Mouse (Mus musculus): ENCODE results near the gene Slc25a17. TPM values are rescaled to one million over a fixed set of nuclear protein-coding genes. Genes with fewer than 3 reads are reported as not detected.

Gene Slc25a17
- polyA plus RNA-seq, 1 experiment from 2014 or later: 138 TPM

DNA sequence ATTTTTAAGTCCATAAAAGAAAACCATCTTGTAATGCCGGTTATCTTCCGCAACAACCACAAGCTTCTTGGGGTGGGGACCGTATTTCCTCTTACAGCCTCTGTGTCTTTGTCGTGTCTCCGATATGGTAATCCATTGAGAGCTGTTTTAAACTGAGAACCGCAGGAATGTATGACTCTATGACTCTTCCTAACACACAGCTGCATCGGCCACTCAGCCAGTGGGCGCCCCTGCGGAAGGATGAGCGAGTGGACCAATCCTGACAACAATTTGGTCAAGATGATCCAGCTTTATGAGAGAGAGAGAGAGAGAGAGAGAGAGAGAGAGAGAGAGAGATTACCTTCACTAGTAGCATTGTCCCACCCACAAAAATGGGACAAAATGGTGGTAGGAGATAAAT lies 65.7 kb downstream of the Slc25a17 start:
- Histone ChIP-seq H3K4me2 (no peak overlapping the region), H3K4me1 (replicated peaks) (no peaks in the 10 kb centered on the region), H3K27me3 (no peaks in the 10 kb centered on the region), H3K27ac (no peak overlapping the region), H3K36me3 (no peaks in the 10 kb centered on the region), H3K4me3 (no peak overlapping the region), H3K9ac (no peak overlapping the region), H3K9me3 (no peaks in the 10 kb centered on the region)
- 95% methylated on average over 10 of the region's 10 CpGs for WGBS
- no peak for ATAC-seq (ENCODE audit: low FRiP score)

- Histone ChIP-seq H3K27me3 (no peaks in the 10 kb centered on the region), H3K4me3 (no peak overlapping the region), H3K4me1 (replicated peaks) (no peaks in the 10 kb centered on the region), H3K9ac (no peak overlapping the region), H3K36me3 (no peaks in the 10 kb centered on the region), H3K9me3 (no peaks in the 10 kb centered on the region), H3K27ac (no peak overlapping the region), H3K4me2 (no peak overlapping the region)
- WGBS: 86% methylated on average over 12 of the region's 12 CpGs
- no peak for ATAC-seq (ENCODE audit: low FRiP score)
Measured at GRCm38 (mm10) chr15:81294386-81294785, 66.2 kb downstream of the Slc25a17 start.

DNA sequence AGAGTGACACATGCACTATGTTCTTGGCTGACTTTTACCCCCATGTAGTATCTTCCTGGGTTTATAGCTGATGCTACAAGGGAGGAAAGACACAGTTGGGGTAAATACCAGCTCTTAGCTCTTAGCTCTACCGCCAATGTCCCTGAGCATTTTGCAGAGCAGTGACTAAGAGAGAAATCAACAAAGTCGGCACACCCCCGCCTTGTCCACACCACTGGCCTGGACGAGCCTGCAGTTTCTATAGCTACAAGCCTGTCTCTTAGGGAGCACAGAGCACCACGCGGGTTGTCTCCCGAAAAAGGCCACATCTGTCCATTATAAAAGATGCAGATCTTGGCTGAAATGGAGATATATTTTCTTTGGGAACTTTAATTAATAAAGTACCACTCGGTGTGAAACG lies 69.9 kb downstream of the Slc25a17 start:
- Histone ChIP-seq H3K9ac (no peak overlapping the region), H3K27me3 (no peaks in the 10 kb centered on the region), H3K4me3 (no peak overlapping the region), H3K4me2 (no peak overlapping the region), H3K27ac (no peak overlapping the region), H3K36me3 (no peaks in the 10 kb centered on the region), H3K4me1 (replicated peaks) (no peaks in the 10 kb centered on the region), H3K9me3 (no peaks in the 10 kb centered on the region)
- 91% methylated on average over 9 of the region's 9 CpGs for WGBS
- no peak for ATAC-seq (ENCODE audit: low FRiP score)

- Histone ChIP-seq H3K4me2 (no peak overlapping the region), H3K36me3 (no peaks in the 10 kb centered on the region), H3K4me3 (no peak overlapping the region), H3K27ac (no peak overlapping the region), H3K9me3 (no peaks in the 10 kb centered on the region), H3K27me3 (no peaks in the 10 kb centered on the region), H3K9ac (no peak overlapping the region), H3K4me1 (replicated peaks) (no peaks in the 10 kb centered on the region)
- 85% methylated on average over 4 of the region's 4 CpGs for WGBS
- no peak for ATAC-seq (ENCODE audit: low FRiP score)
Measured at GRCm38 (mm10) chr15:81290230-81290629, 70.4 kb downstream of the Slc25a17 start.

GRCm38 (mm10) chr15:81284121-81284734 lies 76.4 kb downstream of the Slc25a17 start:
- no peak for ATAC-seq (ENCODE audit: low FRiP score)
- Histone ChIP-seq H3K27me3 (no peaks in the 10 kb centered on the region), H3K36me3 (no peaks in the 10 kb centered on the region), H3K4me1 (replicated peaks) (peaks cover 9% of the 10 kb centered on the region; the same call in 1 of the 2 replicates), H3K4me3 (no peak overlapping the region), H3K27ac (no peak overlapping the region), H3K9me3 (no peaks in the 10 kb centered on the region), H3K9ac (no peak overlapping the region), H3K4me2 (no peak overlapping the region)
- WGBS: 86% methylated on average over 9 of the region's 9 CpGs

- Histone ChIP-seq H3K9me3 (no peaks in the 10 kb centered on the region), H3K4me1 (replicated peaks) (peaks cover 26% of the 10 kb centered on the region), H3K27ac (peak overlapping the region; percentile 66), H3K27me3 (no peaks in the 10 kb centered on the region), H3K4me3 (no peak overlapping the region), H3K4me2 (no peak overlapping the region), H3K9ac (no peak overlapping the region), H3K36me3 (no peaks in the 10 kb centered on the region)
- 74% methylated on average over 6 of the region's 6 CpGs for WGBS
- peak; percentile 59; the same call in 1 of the 2 replicates for ATAC-seq (ENCODE audit: low FRiP score)
Measured at GRCm38 (mm10) chr15:81278699-81279098, 81.9 kb downstream of the Slc25a17 start.

DNA sequence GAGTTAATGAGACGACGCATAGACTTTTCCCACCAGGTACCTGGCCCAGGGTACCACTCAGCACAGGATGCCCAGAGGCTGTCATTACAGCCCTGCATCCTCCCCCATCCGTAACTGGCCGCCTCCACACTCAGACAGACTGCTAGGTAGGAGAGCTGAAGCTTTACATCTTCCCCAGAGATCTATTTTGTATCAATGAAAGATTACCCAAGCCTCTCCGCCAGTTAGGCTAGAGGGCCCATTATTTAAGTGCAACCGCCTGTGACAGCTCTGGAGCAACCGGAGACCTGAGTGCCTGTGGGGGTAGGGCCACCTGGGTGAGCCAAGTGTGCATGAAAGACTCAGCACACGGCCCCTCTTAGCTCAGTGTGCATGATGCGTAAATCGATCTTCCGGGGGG lies 82.7 kb downstream of the Slc25a17 start:
- Histone ChIP-seq H3K9me3 (no peaks in the 10 kb centered on the region), H3K9ac (0 out of 2 replicates have a peak overlapping the region, but pooled peaks have one; percentile 31), H3K36me3 (no peaks in the 10 kb centered on the region), H3K27me3 (no peaks in the 10 kb centered on the region), H3K27ac (peak overlapping the region; percentile 66), H3K4me3 (no peak overlapping the region), H3K4me2 (peak overlapping the region; percentile 15; the same call in 1 of the 2 replicates), H3K4me1 (replicated peaks) (peaks cover 30% of the 10 kb centered on the region)
- ATAC-seq (ENCODE audit: low FRiP score): peak; percentile 64; the same call in 1 of the 2 replicates
- 11% methylated on average over 9 of the region's 11 CpGs for WGBS

GRCm38 (mm10) chr15:81273361-81273760 lies 87.3 kb downstream of the Slc25a17 start:
- Histone ChIP-seq H3K36me3 (no peaks in the 10 kb centered on the region), H3K4me2 (no peak overlapping the region), H3K4me3 (no peak overlapping the region), H3K9me3 (no peaks in the 10 kb centered on the region), H3K9ac (peak overlapping the region; percentile 62; the same call in 1 of the 2 replicates), H3K27ac (peak overlapping the region; percentile 86), H3K4me1 (replicated peaks) (peaks cover 29% of the 10 kb centered on the region), H3K27me3 (no peaks in the 10 kb centered on the region)
- 67% methylated on average over 2 of the region's 2 CpGs for WGBS
- ATAC-seq (ENCODE audit: low FRiP score): no peak

GRCm38 (mm10) chr15:81272305-81273053 lies 88.1 kb downstream of the Slc25a17 start:
- Histone ChIP-seq H3K4me2 (peak overlapping the region; percentile 34), H3K9ac (peak overlapping the region; percentile 62), H3K4me1 (replicated peaks) (peaks cover 21% of the 10 kb centered on the region), H3K9me3 (no peaks in the 10 kb centered on the region), H3K36me3 (no peaks in the 10 kb centered on the region), H3K4me3 (no peak overlapping the region), H3K27ac (peak overlapping the region; percentile 86), H3K27me3 (no peaks in the 10 kb centered on the region)
- WGBS: 13% methylated on average over 13 of the region's 13 CpGs
- peak; percentile 88 for ATAC-seq (ENCODE audit: low FRiP score)

Other genes with a start within 250 kb of the Slc25a17 start
- 22.9 and 28.6 TPM in 2 replicates for gene Mrtfa, start 170.1 kb downstream of the Slc25a17 start, polyA plus RNA-seq (2015; fragmentation: Nextera tagmentation; extraction: Ambion mirVana)
- gene Mchr1, start 125.3 kb downstream of the Slc25a17 start, polyA plus RNA-seq (2015; fragmentation: Nextera tagmentation; extraction: Ambion mirVana): 1.6 and 2.1 TPM in 2 replicates
- 186 and 191 TPM in 2 replicates for gene St13, start 39.3 kb upstream of the Slc25a17 start, polyA plus RNA-seq (2015; fragmentation: Nextera tagmentation; extraction: Ambion mirVana)
- gene Xpnpep3, start 39.3 kb upstream of the Slc25a17 start, polyA plus RNA-seq (2015; fragmentation: Nextera tagmentation; extraction: Ambion mirVana): 8.6 and 10.1 TPM in 2 replicates
- gene Dnajb7, start 47.5 kb upstream of the Slc25a17 start, polyA plus RNA-seq (2015; fragmentation: Nextera tagmentation; extraction: Ambion mirVana): 1.4 TPM in 2 replicates
- gene Rbx1, start 105.5 kb upstream of the Slc25a17 start, polyA plus RNA-seq (2015; fragmentation: Nextera tagmentation; extraction: Ambion mirVana): 482 and 500 TPM in 2 replicates
- gene Ep300, start 224.5 kb upstream of the Slc25a17 start, polyA plus RNA-seq (2015; fragmentation: Nextera tagmentation; extraction: Ambion mirVana): 20.4 and 20.6 TPM in 2 replicates